Mouse (Mus musculus) limb, embryonic 12.5 days (tissue): ENCODE data around the gene Siae. TPM values are rescaled to one million over a fixed set of nuclear protein-coding genes. Genes with fewer than 3 reads are reported as not detected.

Source experiments
- ATAC-seq: fragments of 200-750 bp; cut with Nextera tagmentation; 2 replicates; pipeline ENCODE4 v1.8.0; 2017; ENCODE audit warnings: low read depth, moderate TSS enrichment; ENCODE audit not compliant: insufficient number of reproducible peaks, insufficient read depth, low FRiP score, low TSS enrichment
- H3K27ac ChIP-seq: fragments of 300-500 bp; sonication (generic); 2 replicates; pipeline ENCODE4 v1.5.1; 2016; ENCODE audit warnings: mild to moderate bottlenecking, moderate library complexity
- H3K27me3 ChIP-seq: fragments of 300-500 bp; sonication (generic); 2 replicates; pipeline ENCODE4 v1.6.1; 2016; ENCODE audit warnings: mild to moderate bottlenecking, moderate library complexity
- H3K36me3 ChIP-seq: fragments of 300-500 bp; sonication (generic); 2 replicates; pipeline ENCODE4 v1.6.1; 2016; ENCODE audit warnings: mild to moderate bottlenecking, moderate library complexity
- H3K4me1 ChIP-seq: fragments of 300-500 bp; sonication (generic); replicated peaks from 2 replicates; pipeline ENCODE4 v1.6.1; 2016
- H3K4me2 ChIP-seq: fragments of 300-500 bp; sonication (generic); 2 replicates; pipeline ENCODE4 v1.6.1; 2016; ENCODE audit warnings: mild to moderate bottlenecking, moderate library complexity
- H3K4me3 ChIP-seq: fragments of 300-500 bp; sonication (generic); replicated peaks from 2 replicates; pipeline ENCODE4 v1.5.1; 2016; ENCODE audit warnings: mild to moderate bottlenecking
- H3K9ac ChIP-seq: fragments of 300-500 bp; sonication (generic); replicated peaks from 2 replicates; pipeline ENCODE4 v1.6.1; 2016; ENCODE audit warnings: mild to moderate bottlenecking, moderate library complexity
- H3K9me3 ChIP-seq: fragments of 300-500 bp; sonication (generic); 2 replicates; pipeline ENCODE4 v1.6.1; 2016; ENCODE audit warnings: mild to moderate bottlenecking, moderate library complexity
- WGBS: fragments of 180-500 bp; shearing (Covaris S2); methylation state at CpG from one replicate; pipeline ENCODE4 v1.1.7; 2016; 5-methylcytosine and 5-hydroxymethylcytosine counted together
- polyA plus RNA-seq: library from polyadenylated mRNA; unstranded; fragments of >200 nt; fragmentation: Nextera tagmentation; extraction: Ambion mirVana; gene quantifications from 2 replicates; pipeline ENCODE4 v1.2.1, GENCODE M21; 2016

The Siae gene
- polyA plus RNA-seq, 1 experiment from 2014 or later = 4.5 TPM

DNA sequence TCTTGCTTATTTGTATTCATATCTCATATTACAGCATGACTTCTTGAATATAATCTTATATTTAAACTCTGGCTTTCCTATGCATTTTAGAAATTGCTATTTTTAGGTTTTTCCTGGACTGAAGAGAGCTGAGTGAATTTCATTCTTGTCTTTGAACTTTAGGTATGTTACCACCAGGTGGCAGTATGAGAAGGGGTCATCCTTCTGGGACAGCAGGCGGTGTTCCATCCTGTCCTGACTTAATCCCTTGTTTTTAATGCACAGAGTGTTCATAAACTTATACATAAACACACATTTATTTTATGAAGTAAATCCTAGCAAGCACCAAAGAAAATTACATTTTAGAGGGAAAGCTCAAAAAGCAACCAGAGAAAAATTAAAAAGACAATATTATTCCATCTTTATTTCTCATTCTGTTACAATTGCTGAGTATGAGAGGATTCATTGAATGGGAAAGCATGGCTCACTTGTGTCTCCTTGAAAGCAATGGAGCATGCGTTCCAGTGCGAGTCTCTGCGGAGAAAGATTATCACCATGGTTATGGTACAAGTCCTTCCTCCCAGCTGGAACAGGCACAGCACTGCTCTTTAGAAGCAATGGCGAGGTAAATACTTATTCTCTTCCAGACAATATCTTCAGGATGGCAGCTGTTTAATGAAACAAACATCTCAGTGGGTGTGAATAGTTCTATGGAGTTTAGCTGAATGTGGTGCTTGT is 134.6 kb downstream of the Siae start:
- no peak overlapping the region for H3K4me2 ChIP-seq
- no peaks in the 10 kb centered on the region for H3K36me3 ChIP-seq
- no peak overlapping the region for H3K27ac ChIP-seq
- no peaks in the 10 kb centered on the region for H3K27me3 ChIP-seq
- no peaks in the 10 kb centered on the region for H3K4me1 ChIP-seq
- no peak overlapping the region for H3K9ac ChIP-seq
- WGBS = 62% methylated on average over 5 of the region's 5 CpGs
- ATAC-seq = no peak
- H3K4me3 ChIP-seq = no peak overlapping the region
- no peaks in the 10 kb centered on the region for H3K9me3 ChIP-seq

Other genes with a start within 250 kb of the Siae start
- 8.1 and 8.5 TPM in 2 replicates for gene Ccdc15, start 207.3 kb upstream of the Siae start, polyA plus RNA-seq
- 0.06 TPM in 1 of 2 replicates, not detected in the other for gene Hepacam, start 188.3 kb upstream of the Siae start, polyA plus RNA-seq
- gene Robo4, start 153.8 kb upstream of the Siae start, polyA plus RNA-seq = 8.4 and 10.3 TPM in 2 replicates
- gene Robo3, start 122.5 kb upstream of the Siae start, polyA plus RNA-seq = 0.10 TPM in 1 of 2 replicates, not detected in the other
- gene Msantd2, start 66.4 kb upstream of the Siae start, polyA plus RNA-seq = 40.4 and 45.0 TPM in 2 replicates
- 26.8 and 29.7 TPM in 2 replicates for gene Esam, start 27.6 kb upstream of the Siae start, polyA plus RNA-seq
- 0.95 and 1.6 TPM in 2 replicates for gene Vsig2, start 16.4 kb upstream of the Siae start, polyA plus RNA-seq
- gene Nrgn, start 2.8 kb upstream of the Siae start, polyA plus RNA-seq = 5.1 and 6.1 TPM in 2 replicates
- 6.0 and 6.1 TPM in 2 replicates for gene Spa17, start 58.0 kb downstream of the Siae start, polyA plus RNA-seq
- 138 and 145 TPM in 2 replicates for gene Tbrg1, start 101.6 kb downstream of the Siae start, polyA plus RNA-seq
- gene Panx3, start 113.5 kb downstream of the Siae start, polyA plus RNA-seq = 0.61 and 4.9 TPM in 2 replicates
- not detected in 2 replicates for gene Olfr160, start 160.6 kb downstream of the Siae start, polyA plus RNA-seq
- gene Olfr874, start 189.4 kb downstream of the Siae start, polyA plus RNA-seq = not detected in 2 replicates
- not detected in 2 replicates for gene Olfr875, start 216.2 kb downstream of the Siae start, polyA plus RNA-seq
- gene Olfr876, start 247.3 kb downstream of the Siae start, polyA plus RNA-seq = not detected in 2 replicates